Mouse (Mus musculus): ENCODE data around the gene Oard1. TPM values are rescaled to one million over a fixed set of nuclear protein-coding genes. Genes with fewer than 3 reads are reported as not detected.

Oard1 gene
- polyA plus RNA-seq, 1 experiment from 2014 or later = 82.5 TPM

DNA sequence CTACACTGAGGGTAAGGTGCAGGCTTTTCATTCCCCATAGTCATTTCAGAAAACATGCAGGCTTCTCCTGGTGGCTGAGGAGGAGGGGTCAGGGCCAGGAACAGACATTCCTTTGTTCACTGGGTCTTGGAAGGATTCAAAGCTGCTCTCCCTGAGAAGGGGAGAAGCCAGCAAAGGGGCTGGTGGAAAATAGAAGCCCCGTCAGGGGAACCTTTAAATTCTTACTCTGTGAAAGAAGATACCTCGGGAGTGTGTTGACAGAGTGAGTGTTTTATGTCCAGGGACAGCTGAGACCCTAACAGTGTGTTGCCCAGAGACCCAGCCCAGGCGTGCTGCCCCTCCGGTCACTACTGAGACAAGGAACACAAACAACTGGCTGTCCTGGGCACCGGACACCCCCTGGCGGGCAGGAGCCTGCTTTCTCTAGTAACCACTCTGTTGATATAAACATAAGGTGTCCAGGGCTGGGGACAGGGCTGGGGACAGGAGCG is 27.7 kb downstream of the Oard1 start:
- Histone ChIP-seq H3K4me3 (ENCODE audit: low read length) (no peak overlapping the region), H3K9me3 (ENCODE audit: control insufficient read depth, low read length) (no peaks in the 10 kb centered on the region), H3K9ac (ENCODE audit: low read depth, low read length) (0 out of 2 replicates have a peak overlapping the region, but pooled peaks have one; percentile 0), H3K27ac (ENCODE audit: low read depth, low read length) (peak overlapping the region; percentile 91), H3K36me3 (ENCODE audit: control insufficient read depth, insufficient read depth, low read length) (no peaks in the 10 kb centered on the region), H3K27me3 (ENCODE audit: control insufficient read depth, insufficient read depth, low read length) (no peaks in the 10 kb centered on the region), H3K4me1 (ENCODE audit: control insufficient read depth, insufficient read depth, low read length) (peaks cover 21% of the 10 kb centered on the region), H3K4me2 (replicated peaks; ENCODE audit: low read depth, low read length) (no peak overlapping the region)
- 9% methylated on average over 7 of the region's 7 CpGs for WGBS
- ATAC-seq (ENCODE audit: low FRiP score, low TSS enrichment) = peak; percentile 90

DNA sequence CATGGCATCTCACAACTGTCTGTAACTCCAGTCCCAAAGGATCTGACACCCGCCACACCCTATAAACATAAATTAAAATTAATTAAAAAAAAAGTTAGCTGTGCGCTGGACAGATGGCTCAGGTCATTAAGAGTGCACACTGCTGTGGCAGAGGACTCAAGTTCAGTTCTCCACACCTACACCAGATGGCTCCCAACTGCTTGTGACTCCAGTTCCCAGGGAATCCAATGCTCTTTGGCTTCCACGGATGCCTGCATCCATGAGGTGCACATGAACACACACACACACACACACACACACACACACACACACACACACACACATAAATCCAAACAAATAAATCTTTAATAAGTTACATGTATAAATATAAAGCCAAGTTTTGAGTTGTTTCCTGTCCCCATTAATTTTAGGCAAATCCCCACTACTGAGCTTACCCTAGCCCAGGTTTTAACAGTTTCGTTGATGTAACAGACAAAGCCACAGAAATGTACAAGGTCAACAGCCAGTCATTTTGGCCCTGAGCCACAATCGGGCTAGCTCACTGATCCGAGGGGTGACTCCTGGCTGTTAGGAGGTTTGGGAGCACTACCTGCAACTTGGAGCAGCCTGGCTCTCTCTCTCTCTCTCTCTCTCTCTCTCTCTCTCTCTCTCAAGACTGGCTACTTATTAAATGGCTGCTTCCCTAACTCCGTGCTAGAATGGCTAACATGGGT is 33.1 kb downstream of the Oard1 start:
- peak; percentile 68; the same call in 1 of the 2 replicates for ATAC-seq (ENCODE audit: low FRiP score, low TSS enrichment)
- Histone ChIP-seq H3K36me3 (ENCODE audit: control insufficient read depth, insufficient read depth, low read length) (no peaks in the 10 kb centered on the region), H3K9me3 (ENCODE audit: control insufficient read depth, low read length) (no peaks in the 10 kb centered on the region), H3K4me1 (ENCODE audit: control insufficient read depth, insufficient read depth, low read length) (peaks cover 1% of the 10 kb centered on the region; the same call in 1 of the 2 replicates), H3K27ac (ENCODE audit: low read depth, low read length) (no peak overlapping the region), H3K27me3 (ENCODE audit: control insufficient read depth, insufficient read depth, low read length) (no peaks in the 10 kb centered on the region), H3K4me3 (ENCODE audit: low read length) (no peak overlapping the region), H3K9ac (ENCODE audit: low read depth, low read length) (no peak overlapping the region), H3K4me2 (replicated peaks; ENCODE audit: low read depth, low read length) (no peak overlapping the region)
- 49% methylated on average over 7 of the region's 7 CpGs for WGBS

DNA sequence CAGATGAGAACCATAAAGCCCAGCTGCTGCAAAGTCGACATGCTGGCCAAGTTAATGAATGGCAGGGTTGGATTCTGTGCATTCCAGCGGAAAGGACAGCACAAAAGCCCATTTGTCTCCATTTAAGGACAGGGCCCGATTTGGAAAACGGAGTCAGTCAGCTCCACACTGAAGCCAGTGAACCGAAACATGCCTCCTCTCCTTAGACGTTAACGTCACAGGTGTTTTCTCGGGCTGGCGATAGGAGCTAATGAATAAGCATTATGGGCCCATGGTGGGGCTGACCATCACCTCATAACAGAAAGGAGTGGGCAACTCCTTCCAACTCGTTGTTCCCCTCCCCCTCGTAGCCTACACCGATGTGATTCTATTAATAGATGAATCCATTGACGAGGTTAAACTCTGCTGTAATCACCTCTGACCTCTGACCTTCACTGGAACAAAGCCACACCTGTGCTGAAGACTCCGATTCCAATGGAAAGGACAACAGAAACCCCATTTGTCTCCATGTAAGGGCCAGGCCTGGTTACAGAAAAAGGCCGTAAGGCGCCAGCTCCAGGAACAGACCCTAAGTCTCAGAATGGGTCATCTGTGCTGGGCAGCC is 33.8 kb downstream of the Oard1 start:
- Histone ChIP-seq H3K27ac (ENCODE audit: low read depth, low read length) (no peak overlapping the region), H3K9me3 (ENCODE audit: control insufficient read depth, low read length) (no peaks in the 10 kb centered on the region), H3K27me3 (ENCODE audit: control insufficient read depth, insufficient read depth, low read length) (no peaks in the 10 kb centered on the region), H3K4me2 (replicated peaks; ENCODE audit: low read depth, low read length) (no peak overlapping the region), H3K36me3 (ENCODE audit: control insufficient read depth, insufficient read depth, low read length) (no peaks in the 10 kb centered on the region), H3K4me1 (ENCODE audit: control insufficient read depth, insufficient read depth, low read length) (no peaks in the 10 kb centered on the region), H3K9ac (ENCODE audit: low read depth, low read length) (no peak overlapping the region), H3K4me3 (ENCODE audit: low read length) (no peak overlapping the region)
- 63% methylated on average over 16 of the region's 16 CpGs for WGBS
- no peak for ATAC-seq (ENCODE audit: low FRiP score, low TSS enrichment)

DNA sequence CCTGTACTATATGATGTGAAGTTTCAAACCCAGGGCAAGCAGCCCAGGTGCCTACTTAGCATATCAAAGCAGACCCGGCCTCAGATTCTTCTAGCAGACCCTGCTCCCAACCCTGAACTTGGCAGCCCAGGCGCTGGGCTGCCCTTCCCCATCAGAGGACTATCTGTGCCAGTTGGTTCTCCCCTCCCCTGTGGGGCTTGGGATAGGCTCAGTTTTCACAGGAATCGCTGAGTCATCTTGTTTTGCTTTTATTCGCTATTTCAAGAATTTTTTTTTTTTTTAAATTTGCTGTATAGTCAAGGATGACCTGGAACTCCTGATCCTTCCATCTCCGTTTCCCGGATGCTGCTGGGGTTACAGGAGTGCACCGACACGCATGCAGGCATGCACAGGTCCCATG is 37.9 kb downstream of the Oard1 start:
- H3K9ac ChIP-seq (ENCODE audit: low read depth, low read length) = no peak overlapping the region; the same call in 1 of the 2 replicates
- no peaks in the 10 kb centered on the region for H3K9me3 ChIP-seq (ENCODE audit: control insufficient read depth, low read length)
- no peaks in the 10 kb centered on the region for H3K27me3 ChIP-seq (ENCODE audit: control insufficient read depth, insufficient read depth, low read length)
- no peaks in the 10 kb centered on the region for H3K36me3 ChIP-seq (ENCODE audit: control insufficient read depth, insufficient read depth, low read length)
- no peak overlapping the region for H3K4me2 ChIP-seq (replicated peaks; ENCODE audit: low read depth, low read length)
- no peak overlapping the region for H3K4me3 ChIP-seq (ENCODE audit: low read length)
- H3K4me1 ChIP-seq (ENCODE audit: control insufficient read depth, insufficient read depth, low read length) = peaks cover 8% of the 10 kb centered on the region
- 68% methylated on average over 8 of the region's 8 CpGs for WGBS
- ATAC-seq (ENCODE audit: low FRiP score, low TSS enrichment) = no peak
- no peak overlapping the region for H3K27ac ChIP-seq (ENCODE audit: low read depth, low read length)

DNA sequence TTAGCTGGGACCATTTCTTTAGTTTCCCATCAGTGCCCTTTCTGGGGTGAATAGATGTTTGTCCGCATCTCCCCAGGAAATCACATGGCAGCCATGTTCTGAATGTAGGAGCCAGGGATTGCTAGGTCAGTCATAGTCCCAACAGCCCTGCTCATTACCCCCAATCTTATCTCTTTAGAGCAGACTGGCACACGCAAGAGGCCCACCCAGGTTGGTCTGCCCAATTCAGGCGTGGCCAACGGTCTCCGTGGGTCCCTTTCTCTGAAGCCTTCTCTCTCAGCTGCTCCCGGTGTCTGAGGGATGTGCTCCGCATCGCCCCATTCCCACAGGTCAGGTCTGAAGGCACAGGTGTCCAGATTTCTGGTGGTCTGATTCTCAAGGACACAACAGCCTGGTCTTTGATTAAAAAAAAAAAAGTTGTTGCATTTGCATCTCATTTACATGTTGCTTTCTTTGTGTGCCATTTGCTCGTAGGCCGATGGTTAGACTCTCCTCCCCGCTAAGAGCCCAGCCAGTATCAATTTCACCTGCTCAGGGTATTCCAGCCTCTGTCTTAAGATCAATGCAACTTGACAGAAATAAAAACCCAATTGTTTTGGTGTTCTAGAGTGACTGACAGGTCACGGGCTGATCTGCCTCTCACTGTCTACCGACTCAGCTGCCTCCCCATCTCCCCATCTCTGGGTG is 41.0 kb downstream of the Oard1 start:
- whole genome bisulfite sequencing = 80% methylated on average over 13 of the region's 13 CpGs
- Histone ChIP-seq H3K4me3 (ENCODE audit: low read length) (no peak overlapping the region), H3K9ac (ENCODE audit: low read depth, low read length) (no peak overlapping the region), H3K36me3 (ENCODE audit: control insufficient read depth, insufficient read depth, low read length) (no peaks in the 10 kb centered on the region), H3K4me1 (ENCODE audit: control insufficient read depth, insufficient read depth, low read length) (peaks cover 10% of the 10 kb centered on the region), H3K9me3 (ENCODE audit: control insufficient read depth, low read length) (no peaks in the 10 kb centered on the region), H3K4me2 (replicated peaks; ENCODE audit: low read depth, low read length) (no peak overlapping the region), H3K27ac (ENCODE audit: low read depth, low read length) (no peak overlapping the region), H3K27me3 (ENCODE audit: control insufficient read depth, insufficient read depth, low read length) (no peaks in the 10 kb centered on the region)
- no peak for ATAC-seq (ENCODE audit: low FRiP score, low TSS enrichment)

DNA sequence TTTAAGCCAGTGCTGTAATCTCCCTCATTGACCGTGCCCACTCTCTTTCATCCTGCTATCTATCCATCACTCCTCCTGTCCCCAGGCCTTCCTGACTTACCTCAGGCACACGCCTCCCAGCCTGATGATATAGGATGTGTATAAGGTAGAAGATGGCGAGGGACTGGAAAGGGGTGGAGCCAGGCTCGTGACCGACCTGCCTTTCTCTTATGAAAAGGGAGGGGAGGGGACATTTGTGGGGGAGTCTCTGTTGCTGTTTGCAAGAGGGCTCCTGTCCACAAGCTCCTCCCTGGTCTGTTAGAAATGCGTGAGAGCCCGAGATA is 41.5 kb downstream of the Oard1 start, which contains the start of gene Tspo2:
Tspo2 (minus strand) TSS at position 170 of the 323 bp plus-strand sequence.
- H3K4me1 ChIP-seq (ENCODE audit: control insufficient read depth, insufficient read depth, low read length) = peaks cover 13% of the 10 kb centered on the region
- no peak within 1 kb of the TSS for H3K4me3 ChIP-seq (ENCODE audit: low read length)
- H3K9me3 ChIP-seq (ENCODE audit: control insufficient read depth, low read length) = no peaks in the 10 kb centered on the region
- H3K27ac ChIP-seq (ENCODE audit: low read depth, low read length) = 0 out of 2 replicates have a peak within 1 kb of the TSS, but pooled peaks have one; percentile 4
- 54% methylated on average over 7 of the region's 7 CpGs for WGBS
- no peaks in the 10 kb centered on the region for H3K36me3 ChIP-seq (ENCODE audit: control insufficient read depth, insufficient read depth, low read length)
- H3K4me2 ChIP-seq (replicated peaks; ENCODE audit: low read depth, low read length) = no peak within 1 kb of the TSS
- H3K27me3 ChIP-seq (ENCODE audit: control insufficient read depth, insufficient read depth, low read length) = no peaks in the 10 kb centered on the region
- ATAC-seq (ENCODE audit: low FRiP score, low TSS enrichment) = peak; percentile 20; the same call in 1 of the 2 replicates
- H3K9ac ChIP-seq (ENCODE audit: low read depth, low read length) = no peak within 1 kb of the TSS

DNA sequence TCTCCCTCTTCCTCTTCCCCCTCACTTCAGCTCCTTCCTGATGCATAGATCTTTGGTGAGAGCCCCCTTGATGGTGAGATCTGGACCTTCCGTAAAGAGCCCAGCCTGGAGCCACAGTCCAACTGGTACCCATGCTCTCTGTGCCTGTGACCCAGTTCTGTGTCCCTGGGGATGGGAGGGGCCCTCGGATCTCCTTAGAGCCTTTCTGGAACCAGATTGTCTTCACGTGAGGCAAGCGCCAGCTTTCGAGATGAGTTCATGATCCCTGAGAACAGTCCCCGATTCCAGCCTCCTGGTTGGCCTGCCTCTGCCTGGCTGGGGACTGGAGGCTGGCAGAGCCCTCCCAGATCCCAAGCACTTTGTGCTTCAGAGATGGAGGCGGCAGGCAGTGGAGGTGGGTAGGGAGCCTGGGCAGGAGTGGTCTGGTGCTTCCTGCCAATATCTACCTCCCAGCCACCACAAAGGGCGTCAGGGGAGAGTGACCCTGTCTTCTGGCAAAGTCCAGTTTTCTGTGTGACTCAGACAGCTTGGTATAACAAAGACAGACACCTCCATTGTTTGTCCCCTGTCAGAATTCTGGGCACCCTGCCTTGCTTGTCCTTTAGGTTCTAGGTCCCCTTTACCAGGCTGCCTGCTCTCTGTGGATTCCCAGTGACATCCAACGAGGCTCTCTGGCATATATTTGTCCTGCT is 42.1 kb downstream of the Oard1 start:
- 0 out of 2 replicates have a peak overlapping the region, but pooled peaks have one; percentile 4 for H3K27ac ChIP-seq (ENCODE audit: low read depth, low read length)
- H3K9me3 ChIP-seq (ENCODE audit: control insufficient read depth, low read length) = no peaks in the 10 kb centered on the region
- 65% methylated on average over 9 of the region's 9 CpGs for WGBS
- no peaks in the 10 kb centered on the region for H3K36me3 ChIP-seq (ENCODE audit: control insufficient read depth, insufficient read depth, low read length)
- H3K4me1 ChIP-seq (ENCODE audit: control insufficient read depth, insufficient read depth, low read length) = peaks cover 13% of the 10 kb centered on the region
- H3K4me3 ChIP-seq (ENCODE audit: low read length) = no peak overlapping the region
- no peak for ATAC-seq (ENCODE audit: low FRiP score, low TSS enrichment)
- H3K27me3 ChIP-seq (ENCODE audit: control insufficient read depth, insufficient read depth, low read length) = no peaks in the 10 kb centered on the region
- no peak overlapping the region for H3K9ac ChIP-seq (ENCODE audit: low read depth, low read length)
- H3K4me2 ChIP-seq (replicated peaks; ENCODE audit: low read depth, low read length) = no peak overlapping the region

DNA sequence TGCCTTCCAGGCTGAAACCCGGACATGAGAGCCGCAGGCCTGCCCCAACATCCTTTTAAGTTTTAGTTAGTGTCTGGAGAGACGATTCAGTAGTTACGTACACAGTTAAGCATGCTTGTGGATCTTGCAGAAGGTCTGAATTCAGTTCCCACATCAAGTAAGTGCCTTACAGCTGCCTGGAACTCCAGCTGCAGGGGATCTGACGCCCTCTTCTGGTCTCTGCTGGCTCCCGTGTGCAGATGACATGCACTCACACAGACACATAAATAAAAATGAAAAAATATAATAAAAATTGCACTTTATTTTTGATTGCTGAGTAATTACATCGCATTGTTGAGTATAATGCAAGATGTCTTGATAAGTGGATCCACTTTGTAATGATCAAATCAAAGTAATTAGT is 43.7 kb downstream of the Oard1 start:
- no peak overlapping the region for H3K9ac ChIP-seq (ENCODE audit: low read depth, low read length)
- 78% methylated on average over 7 of the region's 7 CpGs for WGBS
- ATAC-seq (ENCODE audit: low FRiP score, low TSS enrichment) = no peak
- H3K27ac ChIP-seq (ENCODE audit: low read depth, low read length) = no peak overlapping the region
- no peak overlapping the region for H3K4me2 ChIP-seq (replicated peaks; ENCODE audit: low read depth, low read length)
- H3K27me3 ChIP-seq (ENCODE audit: control insufficient read depth, insufficient read depth, low read length) = no peaks in the 10 kb centered on the region
- no peaks in the 10 kb centered on the region for H3K9me3 ChIP-seq (ENCODE audit: control insufficient read depth, low read length)
- H3K4me3 ChIP-seq (ENCODE audit: low read length) = no peak overlapping the region
- H3K36me3 ChIP-seq (ENCODE audit: control insufficient read depth, insufficient read depth, low read length) = no peaks in the 10 kb centered on the region
- H3K4me1 ChIP-seq (ENCODE audit: control insufficient read depth, insufficient read depth, low read length) = peaks cover 13% of the 10 kb centered on the region
